Mouse (Mus musculus) urinary bladder, postnatal 4 days (tissue): ENCODE results near the gene Zscan4f.
"Not testable (repeated sequence)": the region's sequence is repeated elsewhere in the genome, so short reads cannot be mapped to it uniquely, and the experiment has no call there.

ENCODE experiments used
- DNase-seq, 2 experiments: peaks; one replicate each; pipeline ENCODE4 v3.0.0; 2021 to 2022; ENCODE audit warnings: low spot score in 2 of 2

Zscan4f gene

DNA sequence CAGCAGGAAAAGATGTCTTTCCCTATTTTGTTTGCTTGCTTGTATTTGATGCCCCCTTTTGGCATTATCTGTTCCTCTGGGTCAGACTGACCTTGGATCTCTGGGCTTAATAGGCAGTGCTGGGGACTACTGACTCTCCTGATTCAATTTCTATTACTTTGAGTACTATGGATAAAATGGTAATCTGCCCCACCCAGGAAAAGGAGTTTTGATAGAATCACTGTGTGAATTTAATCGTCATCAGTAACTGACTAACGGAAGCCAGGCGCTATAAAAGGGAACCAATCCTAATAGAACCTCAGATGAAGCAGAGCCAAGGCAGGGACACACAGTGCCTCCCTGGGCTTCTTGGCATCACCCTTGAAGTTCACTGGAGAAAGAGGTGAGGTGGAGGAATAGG is at the start of gene Zscan4f:
Gene Zscan4f (plus strand): TSS at position 301 of the 400 bp plus-strand sequence.
- not testable (repeated sequence) for DNase-seq

DNA sequence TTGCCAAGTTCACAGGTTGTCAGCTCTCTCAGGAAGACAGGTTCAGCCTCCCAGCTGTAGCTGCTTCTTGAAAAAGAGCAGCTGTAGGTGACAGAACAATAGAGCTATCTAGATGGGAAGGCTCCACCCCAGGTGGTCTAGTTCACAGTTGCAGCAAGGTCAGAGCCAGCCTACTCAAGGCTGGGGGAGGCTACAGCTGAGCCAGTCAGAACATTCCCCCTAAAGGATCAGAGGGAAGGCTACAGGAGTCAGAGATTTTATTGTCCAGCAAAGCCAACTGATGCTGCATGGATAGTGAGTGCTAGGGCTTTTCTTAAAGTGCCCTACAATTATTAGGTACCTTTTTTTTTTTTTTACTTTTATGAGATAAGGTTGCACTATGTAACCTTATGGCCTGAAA is 13.1 kb upstream of the Zscan4f start:
- DNase-seq, result not testable (repeated sequence)
